Mouse (Mus musculus) limb, embryonic 10.5 days (tissue): ENCODE measurements around the gene Katnal1. TPM values are rescaled to one million over a fixed set of nuclear protein-coding genes. Genes with fewer than 3 reads are reported as not detected.

Experiments used
- DNase-seq: peaks from one replicate; pipeline ENCODE4 v3.0.0-alpha.2; 2017; ENCODE audit warnings: low spot score
- H3K27ac ChIP-seq: fragments of 300-500 bp; sonication (generic); 2 replicates; pipeline ENCODE4 v1.5.1; 2016; ENCODE audit warnings: mild to moderate bottlenecking
- H3K27me3 ChIP-seq: fragments of 300-500 bp; sonication (generic); 2 replicates; pipeline ENCODE4 v1.6.1; 2016; ENCODE audit warnings: low read depth, mild to moderate bottlenecking; ENCODE audit not compliant: poor library complexity, severe bottlenecking
- H3K36me3 ChIP-seq: fragments of 300-500 bp; sonication (generic); 2 replicates; pipeline ENCODE4 v1.6.1; 2016; ENCODE audit warnings: mild to moderate bottlenecking, moderate library complexity
- H3K4me1 ChIP-seq: fragments of 300-500 bp; sonication (generic); 2 replicates; pipeline ENCODE4 v1.6.1; 2016
- H3K4me3 ChIP-seq: fragments of 300-500 bp; sonication (generic); 2 replicates; pipeline ENCODE4 v1.5.1; 2016; ENCODE audit warnings: mild to moderate bottlenecking, moderate library complexity
- H3K9me3 ChIP-seq: fragments of 300-500 bp; sonication (generic); replicated peaks from 2 replicates; pipeline ENCODE4 v1.6.1; 2016; ENCODE audit warnings: mild to moderate bottlenecking
- WGBS: fragments of 180-500 bp; shearing (Covaris S2); methylation state at CpG from one replicate; pipeline ENCODE4 v1.1.7; 2016; 5-methylcytosine and 5-hydroxymethylcytosine counted together
- polyA plus RNA-seq: library from polyadenylated mRNA; unstranded; fragments of >200 nt; fragmentation: Nextera tagmentation; extraction: Ambion mirVana; gene quantifications from 2 replicates; pipeline ENCODE4 v1.2.1, GENCODE M21; 2016

Gene Katnal1
- polyA plus RNA-seq, 1 experiment from 2014 or later = 19.3 TPM

GRCm38 (mm10) chr5:148935071-148935821 is 6.1 kb upstream of the Katnal1 start:
- H3K27me3 ChIP-seq = no peaks in the 10 kb centered on the region
- no peaks in the 10 kb centered on the region for H3K9me3 ChIP-seq
- no peaks in the 10 kb centered on the region for H3K36me3 ChIP-seq
- peaks cover 45% of the 10 kb centered on the region for H3K4me1 ChIP-seq
- DNase-seq = no peak
- 38% methylated on average over 7 of the region's 7 CpGs for WGBS
- H3K27ac ChIP-seq = peak overlapping the region; percentile 80
- no peak overlapping the region; the same call in 1 of the 2 replicates for H3K4me3 ChIP-seq

GRCm38 (mm10) chr5:148934457-148934856 is 5.3 kb upstream of the Katnal1 start:
- DNase-seq = no peak
- Histone ChIP-seq H3K27me3 (no peaks in the 10 kb centered on the region), H3K4me3 (peak overlapping the region; percentile 27; the same call in 1 of the 2 replicates), H3K4me1 (peaks cover 37% of the 10 kb centered on the region), H3K27ac (peak overlapping the region; percentile 78), H3K9me3 (no peaks in the 10 kb centered on the region), H3K36me3 (no peaks in the 10 kb centered on the region)
- WGBS = 33% methylated on average over 6 of the region's 6 CpGs

GRCm38 (mm10) chr5:148933767-148934166 is 4.6 kb upstream of the Katnal1 start:
- Histone ChIP-seq H3K27ac (0 out of 2 replicates have a peak overlapping the region, but pooled peaks have one; percentile 47), H3K4me1 (peaks cover 42% of the 10 kb centered on the region), H3K9me3 (no peaks in the 10 kb centered on the region), H3K27me3 (no peaks in the 10 kb centered on the region), H3K36me3 (no peaks in the 10 kb centered on the region), H3K4me3 (no peak overlapping the region; the same call in 1 of the 2 replicates)
- DNase-seq = no peak
- WGBS = 43% methylated on average over 8 of the region's 8 CpGs

- Histone ChIP-seq H3K27me3 (no peaks in the 10 kb centered on the region), H3K4me1 (peaks cover 55% of the 10 kb centered on the region), H3K27ac (no peak overlapping the region), H3K36me3 (peaks cover 4% of the 10 kb centered on the region), H3K4me3 (no peak overlapping the region), H3K9me3 (no peaks in the 10 kb centered on the region)
- no peak for DNase-seq
- 85% methylated on average over 1 of the region's 1 CpGs for WGBS
Measured at GRCm38 (mm10) chr5:148931301-148931700, 2.2 kb upstream of the Katnal1 start.

- Histone ChIP-seq H3K4me3 (peak overlapping the region; percentile 76), H3K4me1 (peaks cover 29% of the 10 kb centered on the region), H3K9me3 (no peaks in the 10 kb centered on the region), H3K36me3 (peaks cover 22% of the 10 kb centered on the region), H3K27ac (peak overlapping the region; percentile 99), H3K27me3 (no peaks in the 10 kb centered on the region)
- under 1% methylated on average over 69 of the region's 69 CpGs for WGBS
- peak; percentile 97 for DNase-seq
Measured at GRCm38 (mm10) chr5:148928382-148929115, 571 bp downstream of the Katnal1 start.

GRCm38 (mm10) chr5:148927717-148928223 is 1.4 kb downstream of the Katnal1 start:
- H3K27me3 ChIP-seq = no peaks in the 10 kb centered on the region
- peak overlapping the region; percentile 76 for H3K4me3 ChIP-seq
- WGBS = 54% methylated on average over 5 of the region's 5 CpGs

GRCm38 (mm10) chr5:148924586-148924985 is 4.5 kb downstream of the Katnal1 start:
- H3K4me1 ChIP-seq = peaks cover 24% of the 10 kb centered on the region
- peaks cover 29% of the 10 kb centered on the region for H3K36me3 ChIP-seq
- 92% methylated on average over 12 of the region's 12 CpGs for WGBS

More at GRCm38 (mm10) chr5:148927717-148928223, 1.4 kb downstream of the Katnal1 start:
- Histone ChIP-seq H3K4me1 (peaks cover 24% of the 10 kb centered on the region), H3K27ac (peak overlapping the region; percentile 99), H3K9me3 (no peaks in the 10 kb centered on the region), H3K36me3 (peaks cover 22% of the 10 kb centered on the region)
- DNase-seq = no peak

GRCm38 (mm10) chr5:148924051-148924450 is 5.1 kb downstream of the Katnal1 start:
- no peak for DNase-seq
- H3K9me3 ChIP-seq = no peaks in the 10 kb centered on the region
- peaks cover 20% of the 10 kb centered on the region for H3K4me1 ChIP-seq
- H3K27me3 ChIP-seq = no peaks in the 10 kb centered on the region
- no peak overlapping the region for H3K27ac ChIP-seq
- no peak overlapping the region for H3K4me3 ChIP-seq
- peaks cover 34% of the 10 kb centered on the region for H3K36me3 ChIP-seq
- 90% methylated on average over 9 of the region's 9 CpGs for WGBS

More at GRCm38 (mm10) chr5:148924586-148924985, 4.5 kb downstream of the Katnal1 start:
- no peak for DNase-seq
- Histone ChIP-seq H3K27ac (no peak overlapping the region), H3K27me3 (no peaks in the 10 kb centered on the region), H3K4me3 (no peak overlapping the region), H3K9me3 (no peaks in the 10 kb centered on the region)

GRCm38 (mm10) chr5:148923408-148923807 is 5.7 kb downstream of the Katnal1 start:
- DNase-seq = no peak
- no peaks in the 10 kb centered on the region for H3K9me3 ChIP-seq
- peaks cover 40% of the 10 kb centered on the region for H3K36me3 ChIP-seq
- H3K4me3 ChIP-seq = no peak overlapping the region
- H3K27ac ChIP-seq = no peak overlapping the region
- peaks cover 15% of the 10 kb centered on the region for H3K4me1 ChIP-seq
- 83% methylated on average over 10 of the region's 10 CpGs for WGBS
- H3K27me3 ChIP-seq = no peaks in the 10 kb centered on the region

GRCm38 (mm10) chr5:148922773-148923172 is 6.3 kb downstream of the Katnal1 start:
- Histone ChIP-seq H3K27ac (no peak overlapping the region), H3K27me3 (no peaks in the 10 kb centered on the region), H3K36me3 (peaks cover 47% of the 10 kb centered on the region), H3K9me3 (no peaks in the 10 kb centered on the region), H3K4me3 (no peak overlapping the region), H3K4me1 (peaks cover 14% of the 10 kb centered on the region)
- WGBS = 86% methylated on average over 5 of the region's 5 CpGs
- no peak for DNase-seq

GRCm38 (mm10) chr5:148918049-148918448 is 11.1 kb downstream of the Katnal1 start:
- no peaks in the 10 kb centered on the region for H3K9me3 ChIP-seq
- no peaks in the 10 kb centered on the region for H3K27me3 ChIP-seq
- WGBS = 75% methylated on average over 5 of the region's 5 CpGs
- no peak overlapping the region for H3K4me3 ChIP-seq
- no peak overlapping the region for H3K27ac ChIP-seq
- H3K36me3 ChIP-seq = peaks cover 57% of the 10 kb centered on the region
- no peaks in the 10 kb centered on the region for H3K4me1 ChIP-seq
- DNase-seq = no peak

GRCm38 (mm10) chr5:148916775-148917174 is 12.3 kb downstream of the Katnal1 start:
- Histone ChIP-seq H3K9me3 (no peaks in the 10 kb centered on the region), H3K36me3 (peaks cover 62% of the 10 kb centered on the region), H3K4me3 (no peak overlapping the region), H3K4me1 (peaks cover 10% of the 10 kb centered on the region), H3K27me3 (no peaks in the 10 kb centered on the region), H3K27ac (no peak overlapping the region)
- DNase-seq = no peak
- 83% methylated on average over 6 of the region's 6 CpGs for WGBS

- Histone ChIP-seq H3K4me3 (no peak overlapping the region), H3K36me3 (peaks cover 61% of the 10 kb centered on the region), H3K27ac (no peak overlapping the region), H3K4me1 (peaks cover 19% of the 10 kb centered on the region), H3K9me3 (no peaks in the 10 kb centered on the region), H3K27me3 (no peaks in the 10 kb centered on the region)
- no peak for DNase-seq
- WGBS = 49% methylated on average over 3 of the region's 3 CpGs
Measured at GRCm38 (mm10) chr5:148912262-148912661, 16.9 kb downstream of the Katnal1 start.
